Mouse (Mus musculus): ENCODE measurements around the gene Olfr282.
A peak's percentile ranks its signal among the peaks of the same experiment; 100 is the strongest.
"Not testable (repeated sequence)": the region's sequence is repeated elsewhere in the genome, so short reads cannot be mapped to it uniquely, and the experiment has no call there.

Olfr282 gene

GRCm38 (mm10) chr15:98430925-98431324 is at the start of gene Olfr282:
TSS of gene Olfr282 (plus strand) at chr15:98431225.
- not testable (repeated sequence) for DNase-seq (ENCODE audit: low spot score)

GRCm38 (mm10) chr15:98387621-98388020 is 43.4 kb upstream of the Olfr282 start:
- peak; percentile 16 for DNase-seq (ENCODE audit: low spot score)

GRCm38 (mm10) chr15:98389796-98390195 is 41.2 kb upstream of the Olfr282 start:
- DNase-seq (ENCODE audit: low spot score), result peak; percentile 81

- DNase-seq (ENCODE audit: low spot score), result no peak
These were observed 39.7 kb upstream of the Olfr282 start for GRCm38 (mm10) chr15:98391081-98391902.

- no peak for DNase-seq (ENCODE audit: low spot score)
These were observed 39.2 kb upstream of the Olfr282 start for GRCm38 (mm10) chr15:98391903-98392187.

- DNase-seq (ENCODE audit: low spot score), result no peak
These were observed 33.9 kb upstream of the Olfr282 start for GRCm38 (mm10) chr15:98397136-98397535.

- DNase-seq (ENCODE audit: low spot score), result no peak
These were observed 28.7 kb upstream of the Olfr282 start for GRCm38 (mm10) chr15:98402356-98402755.

GRCm38 (mm10) chr15:98408406-98409060 is 22.5 kb upstream of the Olfr282 start:
- peak; percentile 16 for DNase-seq (ENCODE audit: low spot score)

- no peak for DNase-seq (ENCODE audit: low spot score)
These were observed 21.4 kb upstream of the Olfr282 start for GRCm38 (mm10) chr15:98409635-98410034.

- no peak for DNase-seq (ENCODE audit: low spot score)
These were observed 20.8 kb upstream of the Olfr282 start for GRCm38 (mm10) chr15:98410249-98410648.

- DNase-seq (ENCODE audit: low spot score), result no peak
These were observed 15.0 kb upstream of the Olfr282 start for GRCm38 (mm10) chr15:98415996-98416395.

GRCm38 (mm10) chr15:98416802-98417201 is 14.2 kb upstream of the Olfr282 start:
- DNase-seq (ENCODE audit: low spot score), result not testable (repeated sequence)

GRCm38 (mm10) chr15:98417285-98417684 is 13.7 kb upstream of the Olfr282 start:
- DNase-seq (ENCODE audit: low spot score), result peak; percentile 43

- no peak for DNase-seq (ENCODE audit: low spot score)
These were observed 12.9 kb upstream of the Olfr282 start for GRCm38 (mm10) chr15:98418096-98418495.

- no peak for DNase-seq (ENCODE audit: low spot score)
These were observed 10.1 kb upstream of the Olfr282 start for GRCm38 (mm10) chr15:98420897-98421296.

GRCm38 (mm10) chr15:98424326-98424725 is 6.7 kb upstream of the Olfr282 start:
- peak; percentile 12 for DNase-seq (ENCODE audit: low spot score)

GRCm38 (mm10) chr15:98424753-98425152 is 6.3 kb upstream of the Olfr282 start:
- DNase-seq (ENCODE audit: low spot score), result no peak

GRCm38 (mm10) chr15:98425188-98425587 is 5.8 kb upstream of the Olfr282 start:
- no peak for DNase-seq (ENCODE audit: low spot score)

GRCm38 (mm10) chr15:98444561-98444960 is 13.5 kb downstream of the Olfr282 start:
- no peak for DNase-seq (ENCODE audit: low spot score)

- peak; percentile 45 for DNase-seq (ENCODE audit: low spot score)
These were observed 17.5 kb downstream of the Olfr282 start for GRCm38 (mm10) chr15:98448521-98448920.

GRCm38 (mm10) chr15:98452288-98452687 is 21.3 kb downstream of the Olfr282 start, which contains the start of gene Olfr281:
TSS of gene Olfr281 (plus strand) at chr15:98452588.
- no peak for DNase-seq (ENCODE audit: low spot score)

GRCm38 (mm10) chr15:98469596-98469995 is 38.6 kb downstream of the Olfr282 start, which contains the start of gene OR5BS1P:
TSS of gene OR5BS1P (plus strand) at chr15:98469896.
- DNase-seq (ENCODE audit: low spot score), result no peak

- no peak for DNase-seq (ENCODE audit: low spot score)
These were observed 40.5 kb downstream of the Olfr282 start for GRCm38 (mm10) chr15:98471539-98471938.
